Mouse (Mus musculus) c-Kit-positive CD71-negative TER-119-negative erythroid progenitor cells, embryonic 14.5 days (primary cell): Measurements from ENCODE around the gene Selenop.

Experiments
- DNase-seq: peaks from one replicate; pipeline ENCODE4 v3.0.0-alpha.2; 2013; ENCODE audit warnings: low read depth

The Selenop gene

GRCm38 (mm10) chr15:3270646-3271077, 2.3 kb downstream of the Selenop start:
- peak; percentile 48 for DNase-seq

GRCm38 (mm10) chr15:3271216-3271615, 2.9 kb downstream of the Selenop start:
- no peak for DNase-seq

- no peak for DNase-seq
Observed at GRCm38 (mm10) chr15:3273191-3273590, 4.8 kb downstream of the Selenop start.

- DNase-seq: no peak
Observed at GRCm38 (mm10) chr15:3277391-3277790, 9.0 kb downstream of the Selenop start.

GRCm38 (mm10) chr15:3279242-3279641, 10.9 kb downstream of the Selenop start:
- no peak for DNase-seq

GRCm38 (mm10) chr15:3281216-3281615, 12.9 kb downstream of the Selenop start:
- DNase-seq: no peak

- no peak for DNase-seq
Observed at GRCm38 (mm10) chr15:3281737-3282136, 13.4 kb downstream of the Selenop start.

- DNase-seq: no peak
Observed at GRCm38 (mm10) chr15:3286032-3286431, 17.7 kb downstream of the Selenop start.

GRCm38 (mm10) chr15:3290435-3290834, 22.1 kb downstream of the Selenop start:
- no peak for DNase-seq

GRCm38 (mm10) chr15:3293477-3293876, 25.1 kb downstream of the Selenop start:
- no peak for DNase-seq

- DNase-seq: no peak
Observed at GRCm38 (mm10) chr15:3295986-3296385, 27.6 kb downstream of the Selenop start.

GRCm38 (mm10) chr15:3297615-3298014, 29.3 kb downstream of the Selenop start:
- DNase-seq: no peak

- no peak for DNase-seq
Observed at GRCm38 (mm10) chr15:3300361-3301100, 32.2 kb downstream of the Selenop start.

GRCm38 (mm10) chr15:3303426-3303825, 35.1 kb downstream of the Selenop start, which contains the start of gene Ccdc152:
Ccdc152 (minus strand) TSS chr15:3303526.
- DNase-seq: no peak

GRCm38 (mm10) chr15:3309856-3310255, 41.5 kb downstream of the Selenop start:
- no peak for DNase-seq

- DNase-seq: no peak
Observed at GRCm38 (mm10) chr15:3312937-3313336, 44.6 kb downstream of the Selenop start.

- DNase-seq: no peak
Observed at GRCm38 (mm10) chr15:3316617-3317016, 48.3 kb downstream of the Selenop start.

GRCm38 (mm10) chr15:3319929-3320328, 51.6 kb downstream of the Selenop start:
- DNase-seq: no peak

- no peak for DNase-seq
Observed at GRCm38 (mm10) chr15:3323041-3323440, 54.7 kb downstream of the Selenop start.
